Mouse (Mus musculus): ENCODE results near the gene Chd9.

Gene Chd9

DNA sequence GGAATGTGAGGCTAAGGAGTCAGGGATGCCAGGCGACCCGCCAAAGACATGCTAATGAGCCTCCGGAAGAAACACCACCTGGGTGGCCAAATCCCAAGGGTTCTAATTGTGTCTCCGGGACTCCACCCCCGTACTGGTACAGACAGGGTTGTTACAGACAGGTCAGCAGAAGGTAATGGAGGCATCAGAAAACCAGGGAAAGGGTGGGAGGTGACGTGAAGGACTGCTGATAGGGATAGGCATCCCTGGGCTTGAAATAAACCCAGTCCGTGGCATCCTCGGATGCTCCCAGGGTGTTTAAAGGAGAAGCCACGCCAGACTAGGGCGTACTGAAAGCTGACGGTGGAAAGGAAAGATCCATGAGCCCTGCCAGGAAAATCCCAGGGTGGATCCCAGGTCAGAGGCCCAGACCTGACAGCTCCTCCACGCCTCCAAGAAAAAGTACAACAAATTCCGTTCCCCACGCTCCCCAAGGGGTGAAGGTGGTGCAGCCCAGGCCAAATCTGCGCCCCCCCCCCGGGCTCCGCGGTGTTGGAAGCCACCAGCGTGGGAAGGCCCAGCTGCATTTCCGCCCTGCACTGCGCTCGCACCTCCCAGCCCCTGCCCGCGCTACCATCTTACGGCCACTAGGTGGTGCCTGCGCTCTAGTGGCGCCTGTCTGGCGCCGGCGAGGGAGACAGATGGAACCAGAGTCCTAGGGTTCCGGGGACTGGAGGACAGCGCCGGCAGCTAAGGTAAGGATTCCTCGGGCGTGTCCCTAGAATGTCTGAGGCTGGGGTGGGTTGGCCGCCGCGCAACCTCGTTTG, at the start of gene Chd9:
Gene Chd9 (plus strand): TSS at position 172 of the 806 bp plus-strand sequence.
- DNase-seq (ENCODE audit: low spot score) = peak; percentile 95

DNA sequence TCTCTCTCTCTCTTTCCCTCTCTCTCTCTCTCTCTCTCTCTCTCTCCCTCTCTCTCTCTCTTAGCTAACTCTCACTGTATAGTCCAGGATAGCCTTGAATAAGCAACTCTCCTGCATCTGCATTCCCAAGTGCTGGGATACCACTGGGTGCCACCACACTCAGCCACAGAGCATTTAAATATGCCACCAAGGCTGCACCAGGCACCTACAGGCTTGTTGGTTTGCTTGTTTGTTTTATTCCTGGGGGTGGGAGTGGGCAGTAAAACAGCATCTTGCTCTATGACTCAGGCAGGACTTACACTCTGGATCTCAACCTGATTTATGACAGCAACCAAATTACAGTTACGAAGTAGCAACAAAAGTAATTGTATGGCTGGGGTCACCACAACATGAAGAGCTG, 36.5 kb upstream of the Chd9 start:
- no peak for DNase-seq (ENCODE audit: low spot score)

DNA sequence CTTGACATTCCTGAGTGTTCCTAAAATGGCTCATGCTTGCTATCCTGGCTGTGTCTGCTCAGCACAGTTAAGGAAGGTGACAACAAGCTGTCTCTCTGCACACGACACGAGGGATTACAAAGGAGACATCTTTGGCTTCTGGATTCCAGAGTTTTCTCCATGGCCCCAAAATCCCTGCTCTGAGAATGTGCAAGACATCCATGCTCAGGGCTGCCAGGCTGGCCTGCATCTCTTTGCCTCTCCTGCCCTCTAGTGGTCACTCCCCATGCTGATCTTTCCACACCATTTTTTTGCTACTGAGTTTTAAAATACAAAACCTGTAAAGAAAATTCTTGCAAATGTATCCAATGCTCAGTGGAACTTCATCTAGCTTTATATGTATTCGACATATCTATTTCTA, 34.4 kb upstream of the Chd9 start:
- DNase-seq (ENCODE audit: low spot score) = peak; percentile 64

DNA sequence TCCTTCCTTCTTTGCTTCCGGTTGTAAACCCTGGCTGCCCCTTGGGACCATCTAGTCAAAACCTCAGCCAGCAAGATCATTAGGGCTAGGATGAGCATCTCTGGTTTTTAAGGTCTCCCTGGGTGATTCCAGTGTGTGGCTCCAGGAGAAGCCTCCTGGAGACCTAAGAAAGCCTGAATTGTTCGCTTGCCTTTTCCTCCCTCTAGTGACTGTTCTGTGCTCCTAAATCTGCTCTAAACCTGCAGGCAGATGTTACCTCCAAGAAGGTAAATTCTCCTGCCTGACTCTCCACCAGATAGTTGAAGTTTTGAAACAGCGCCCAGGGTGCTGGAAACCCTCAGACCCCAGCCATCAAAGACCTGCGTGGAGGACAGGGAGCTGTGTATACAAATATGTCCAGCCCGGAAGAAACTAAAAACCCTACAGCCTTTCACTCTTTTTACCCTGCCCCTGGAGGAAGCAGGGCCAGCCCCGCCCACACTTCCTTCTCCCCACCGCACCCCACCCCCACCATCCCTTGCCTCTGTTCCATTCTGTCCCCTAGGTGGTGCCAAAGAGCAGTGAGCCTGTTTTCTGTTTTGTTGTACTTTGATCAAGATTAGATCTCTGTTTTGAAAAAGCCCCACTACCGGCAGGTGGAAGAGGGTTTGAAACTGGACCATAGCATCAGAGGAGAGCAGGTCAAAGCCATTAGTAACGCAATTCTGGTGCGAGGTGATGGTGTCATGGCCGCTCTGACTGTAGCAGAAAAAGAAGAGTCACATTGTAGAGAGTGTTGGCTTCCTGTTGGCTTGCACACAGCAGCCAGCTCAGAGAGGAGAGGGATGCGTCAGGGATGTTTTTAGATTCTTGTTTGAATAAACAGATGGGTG, 32.9 kb upstream of the Chd9 start:
- DNase-seq (ENCODE audit: low spot score) = peak; percentile 77

DNA sequence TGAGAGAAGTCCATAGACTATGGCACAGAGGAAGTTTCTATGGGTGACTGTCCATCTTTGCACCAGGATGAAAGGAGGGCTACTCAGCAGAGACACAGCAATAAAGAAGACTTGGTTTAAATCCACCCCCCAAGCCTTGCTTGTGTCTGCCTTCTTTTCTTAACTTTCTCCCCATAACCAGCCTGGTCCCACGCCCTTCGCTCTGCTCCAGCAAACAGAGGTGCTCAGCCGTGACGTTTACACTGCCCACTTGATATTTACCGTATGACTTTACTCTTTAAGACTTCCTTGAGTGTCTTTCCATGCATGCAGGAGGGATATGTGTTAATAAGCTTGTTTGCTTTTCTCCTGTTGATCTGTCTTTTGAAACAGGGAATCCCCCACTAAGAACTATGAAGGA, 28.7 kb upstream of the Chd9 start:
- no peak for DNase-seq (ENCODE audit: low spot score)

DNA sequence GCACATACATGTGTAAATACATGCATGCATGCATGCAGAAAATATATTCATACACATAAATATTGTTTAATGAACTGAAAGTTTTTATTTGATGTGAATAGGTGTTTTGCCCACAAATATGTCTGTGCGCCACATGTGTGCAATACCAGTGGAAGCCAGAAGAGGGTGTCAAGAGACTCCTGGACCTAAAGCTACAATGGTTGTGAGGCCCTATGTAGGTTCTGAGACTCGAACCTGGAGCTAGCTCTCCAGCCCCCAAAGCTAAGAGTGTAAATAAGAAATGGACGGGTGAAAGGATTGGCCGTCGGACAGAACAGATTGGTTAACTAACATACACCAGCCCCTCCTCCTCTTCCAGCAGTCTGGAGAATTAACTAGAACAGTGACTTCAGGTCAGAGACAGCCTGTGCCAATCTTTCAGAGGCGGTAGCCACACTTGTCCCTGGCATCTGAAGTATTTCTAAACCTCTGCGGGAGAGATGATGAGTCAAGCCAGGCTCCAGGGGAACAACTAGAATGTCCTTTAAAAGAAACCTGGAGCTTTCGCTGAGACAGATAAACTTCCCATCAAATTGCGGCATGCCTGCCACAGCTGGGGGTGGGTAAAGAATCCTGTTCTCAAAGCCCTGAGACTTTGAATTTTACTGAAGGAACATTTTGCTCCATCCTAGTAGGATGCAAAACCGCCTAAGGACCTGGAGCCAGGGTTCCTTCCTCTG, 14.4 kb upstream of the Chd9 start:
- DNase-seq (ENCODE audit: low spot score) = no peak

DNA sequence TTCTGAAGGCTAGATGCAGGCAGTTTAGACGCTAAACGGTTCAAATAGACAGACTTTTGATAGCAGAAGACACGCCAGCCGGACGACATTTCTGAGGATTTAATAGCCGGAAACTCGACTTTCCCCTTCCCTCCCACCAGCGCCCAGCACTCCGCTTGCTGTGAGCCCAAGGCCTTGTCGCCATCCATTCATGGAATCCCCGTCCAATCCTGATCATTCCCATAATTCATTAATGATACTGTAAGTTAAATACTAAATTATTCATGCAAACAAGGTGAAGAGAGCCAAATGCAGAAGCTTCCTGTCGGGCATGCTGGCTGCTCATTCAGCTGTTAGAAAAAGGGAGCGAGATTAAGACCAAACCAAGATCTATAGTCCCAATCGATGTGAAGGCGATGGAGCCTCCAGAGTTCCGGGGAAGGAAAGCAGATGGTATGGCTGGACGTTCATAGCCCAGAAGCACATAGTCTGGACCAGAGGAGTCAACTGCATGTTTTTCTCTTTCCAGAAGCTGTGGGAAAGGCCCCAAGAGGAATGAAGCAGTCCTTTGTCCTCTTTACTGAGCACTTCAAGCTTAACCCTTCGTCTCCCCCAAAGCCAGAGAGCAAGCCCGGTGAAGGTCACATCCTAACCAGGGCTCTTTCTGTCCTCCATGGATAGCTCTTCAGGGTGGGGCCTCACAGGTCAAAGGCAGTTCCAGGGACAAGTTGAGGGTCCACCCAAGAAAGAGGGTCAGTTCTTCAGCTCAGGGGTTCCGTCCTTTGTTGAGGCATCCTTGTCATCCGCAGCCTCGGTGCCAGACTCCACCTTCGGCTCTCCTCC, 11.9 kb upstream of the Chd9 start:
- no peak for DNase-seq (ENCODE audit: low spot score)

DNA sequence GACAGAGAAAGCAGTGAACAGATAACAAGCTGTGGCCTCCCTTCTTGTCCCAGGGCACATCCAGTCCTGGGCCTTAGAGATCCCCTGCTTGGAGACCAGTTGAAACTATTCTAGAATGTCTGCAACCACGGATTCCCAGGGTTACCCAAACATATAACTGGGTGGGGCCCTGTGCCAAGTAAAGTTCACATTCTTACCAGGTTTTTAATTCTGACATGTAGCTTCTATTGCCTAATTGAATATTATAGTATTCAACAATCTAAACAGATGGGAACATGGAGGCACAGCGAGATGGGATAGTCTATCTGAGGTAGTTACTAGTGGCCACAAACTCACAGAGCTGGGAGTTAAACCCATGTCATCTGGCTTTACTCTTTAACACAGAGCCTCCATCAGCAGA, 10.9 kb upstream of the Chd9 start, which contains the start of gene Gm19935:
Gene Gm19935 (minus strand): TSS at position 101 of the 400 bp plus-strand sequence.
- no peak for DNase-seq (ENCODE audit: low spot score)

DNA sequence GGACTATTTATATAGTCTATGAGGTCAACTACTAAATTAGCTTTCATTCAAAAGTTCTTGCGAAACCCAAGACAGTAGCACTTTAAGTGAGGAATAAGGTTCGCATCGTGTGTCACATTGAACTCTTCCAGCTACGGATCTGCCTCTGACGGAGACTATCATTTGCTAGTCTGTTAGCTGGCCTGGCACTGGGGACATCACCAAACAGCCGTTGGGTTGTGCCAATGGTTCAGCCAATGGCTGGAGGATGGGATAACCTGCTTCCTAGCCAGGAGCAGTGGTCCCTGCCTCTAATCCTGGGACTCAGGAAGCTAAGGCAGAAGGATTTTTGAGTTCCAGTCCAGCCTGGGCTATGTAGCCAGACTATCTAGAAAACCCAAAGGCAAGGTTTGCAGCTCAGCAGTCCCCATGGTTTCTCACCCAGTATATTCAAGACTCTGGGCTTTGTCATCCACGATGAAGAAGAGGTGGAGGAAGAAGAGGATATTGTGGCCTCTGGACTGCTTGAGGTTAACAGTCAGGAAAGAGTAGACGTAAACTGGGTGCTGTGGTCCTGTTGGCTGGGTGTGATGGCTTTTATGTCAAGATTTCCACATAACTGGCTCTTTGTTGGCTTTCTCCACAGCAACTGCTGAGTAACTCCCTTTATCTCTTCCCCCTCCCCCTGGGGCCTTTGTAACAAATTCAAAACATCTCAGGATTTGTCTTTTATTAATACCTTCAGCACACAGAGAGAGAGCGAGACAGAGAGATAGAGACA, 8.4 kb upstream of the Chd9 start:
- DNase-seq (ENCODE audit: low spot score) = no peak

DNA sequence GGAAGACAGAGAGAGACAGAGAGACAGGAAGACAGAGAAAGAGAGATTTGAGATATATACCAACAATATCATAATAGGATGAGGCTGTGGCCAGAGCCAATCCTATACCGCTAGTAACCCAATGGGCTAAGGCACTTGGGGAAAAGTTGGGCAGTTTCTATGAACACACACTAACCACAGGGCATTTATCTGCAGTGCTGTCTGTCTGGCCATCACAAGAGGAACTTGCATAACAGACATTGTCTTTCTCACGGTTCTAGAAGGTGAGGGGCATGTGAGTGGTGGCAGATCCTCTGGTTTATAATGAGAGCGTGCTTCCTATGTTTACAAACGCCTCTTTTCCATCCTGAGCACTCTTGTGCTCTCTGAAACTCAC, 7.8 kb upstream of the Chd9 start:
- no peak for DNase-seq (ENCODE audit: low spot score)

DNA sequence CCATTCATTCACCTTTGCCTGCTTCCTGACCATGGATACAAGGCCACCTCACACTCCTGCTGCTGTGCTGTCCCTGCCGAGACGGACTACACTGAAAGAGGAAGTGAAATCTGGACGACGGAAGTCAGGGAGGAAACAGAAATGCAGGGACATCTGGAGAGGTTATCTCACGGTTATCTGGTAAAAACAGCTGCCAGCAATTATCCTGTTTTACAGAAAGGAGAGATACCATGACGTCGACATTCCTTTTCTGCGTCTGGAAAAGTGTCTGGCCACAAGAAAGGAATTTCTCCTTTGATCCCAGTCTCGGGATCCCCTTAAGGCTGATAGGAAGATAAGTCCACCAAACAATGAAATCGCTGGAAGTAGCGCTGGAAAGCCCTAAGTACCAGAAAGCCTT, 5.7 kb upstream of the Chd9 start:
- no peak for DNase-seq (ENCODE audit: low spot score)

DNA sequence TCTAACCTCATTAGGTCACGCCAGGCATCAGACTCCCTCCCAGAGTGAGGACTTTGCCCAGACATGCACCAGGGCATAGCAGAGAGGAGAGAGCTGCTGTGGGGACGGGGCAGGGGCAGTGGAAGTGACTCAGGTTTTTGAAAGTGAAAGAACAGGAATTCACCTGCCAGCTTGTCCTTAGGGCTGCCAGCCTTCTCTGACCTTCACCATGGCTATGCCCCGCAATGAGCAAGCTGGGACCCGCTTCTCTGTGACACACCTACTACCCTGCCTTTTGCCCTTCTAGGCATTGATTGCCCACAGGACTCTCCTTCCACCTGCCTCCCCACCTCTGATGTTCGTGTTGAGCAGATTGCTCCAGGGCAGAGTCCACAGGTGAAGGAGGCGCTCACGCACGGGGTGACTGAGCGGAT, 2.7 kb upstream of the Chd9 start:
- DNase-seq (ENCODE audit: low spot score) = no peak

DNA sequence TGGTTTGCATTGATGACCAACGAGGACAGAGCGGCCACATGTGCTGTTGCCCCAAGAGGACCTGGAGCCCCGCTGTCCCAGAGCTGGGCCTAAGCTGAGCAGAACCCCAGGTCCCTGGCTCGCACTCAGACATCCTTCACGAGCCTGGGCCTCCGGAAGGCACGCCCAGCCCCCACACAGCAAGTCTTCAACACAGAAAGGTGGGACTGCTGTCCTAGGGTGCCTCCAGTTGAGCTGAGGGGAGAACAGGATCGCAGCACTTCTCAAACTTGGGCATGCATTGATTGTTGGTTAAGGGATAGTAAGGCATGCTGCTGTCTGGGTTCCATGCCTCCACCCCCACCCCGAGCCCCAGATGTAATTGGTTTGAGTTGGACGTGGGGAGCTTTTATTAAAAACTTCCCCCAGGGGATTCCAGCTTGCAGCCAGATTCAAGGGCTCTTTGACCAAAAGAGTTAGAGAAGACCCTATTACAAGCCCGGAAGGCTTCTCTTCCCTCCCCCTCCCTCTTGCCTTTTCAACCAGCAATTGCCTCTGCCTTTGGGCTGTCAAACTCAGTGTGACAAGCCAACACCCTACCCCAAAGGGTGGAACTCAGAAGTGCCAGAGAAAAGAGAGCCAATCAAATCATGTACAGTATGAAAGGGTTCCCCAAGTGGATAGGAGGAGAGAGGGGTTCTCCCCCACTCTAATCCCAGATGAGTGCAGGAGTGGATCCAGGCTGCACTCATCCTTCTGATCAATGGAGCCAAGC, 1.0 kb downstream of the Chd9 start:
- peak; percentile 12 for DNase-seq (ENCODE audit: low spot score)

DNA sequence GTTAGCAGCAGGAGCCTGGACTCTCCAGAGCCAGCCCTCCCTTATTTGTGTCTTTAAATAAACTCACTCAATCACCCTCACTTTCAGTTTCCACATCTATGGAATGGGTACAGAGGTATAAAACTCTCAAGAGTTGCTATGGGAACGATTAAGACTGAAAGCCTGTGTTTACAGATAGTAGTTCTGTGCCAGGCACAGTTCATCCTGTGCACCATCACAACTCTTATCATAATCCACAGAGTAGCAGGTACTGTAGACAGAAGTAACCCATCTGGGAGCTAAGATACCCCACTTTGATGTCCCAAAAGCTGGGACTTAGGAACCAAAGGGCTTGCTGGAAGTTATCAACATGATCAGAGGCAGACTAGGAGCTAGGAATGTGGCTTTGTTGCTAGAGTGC, 1.7 kb downstream of the Chd9 start:
- no peak for DNase-seq (ENCODE audit: low spot score)

DNA sequence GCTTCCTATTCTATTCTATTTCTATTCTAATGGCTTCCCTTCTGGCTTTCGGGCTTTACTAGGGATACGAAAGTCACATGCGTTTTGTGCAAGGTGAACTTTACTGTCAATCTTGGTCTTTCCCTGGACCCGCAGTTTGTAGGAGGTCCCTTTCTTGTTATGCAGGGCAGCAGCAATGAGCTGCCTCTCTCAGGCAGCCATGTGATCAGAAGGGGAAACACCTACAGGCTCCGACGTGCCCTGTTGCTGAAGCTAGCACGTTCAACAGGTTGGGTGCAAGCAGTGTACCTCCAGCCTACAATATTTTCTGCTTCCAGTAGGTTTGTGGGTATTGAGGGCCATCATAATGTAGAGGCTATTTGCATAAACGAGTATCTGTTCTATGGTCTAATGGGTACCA, 2.8 kb downstream of the Chd9 start:
- DNase-seq (ENCODE audit: low spot score) = no peak

DNA sequence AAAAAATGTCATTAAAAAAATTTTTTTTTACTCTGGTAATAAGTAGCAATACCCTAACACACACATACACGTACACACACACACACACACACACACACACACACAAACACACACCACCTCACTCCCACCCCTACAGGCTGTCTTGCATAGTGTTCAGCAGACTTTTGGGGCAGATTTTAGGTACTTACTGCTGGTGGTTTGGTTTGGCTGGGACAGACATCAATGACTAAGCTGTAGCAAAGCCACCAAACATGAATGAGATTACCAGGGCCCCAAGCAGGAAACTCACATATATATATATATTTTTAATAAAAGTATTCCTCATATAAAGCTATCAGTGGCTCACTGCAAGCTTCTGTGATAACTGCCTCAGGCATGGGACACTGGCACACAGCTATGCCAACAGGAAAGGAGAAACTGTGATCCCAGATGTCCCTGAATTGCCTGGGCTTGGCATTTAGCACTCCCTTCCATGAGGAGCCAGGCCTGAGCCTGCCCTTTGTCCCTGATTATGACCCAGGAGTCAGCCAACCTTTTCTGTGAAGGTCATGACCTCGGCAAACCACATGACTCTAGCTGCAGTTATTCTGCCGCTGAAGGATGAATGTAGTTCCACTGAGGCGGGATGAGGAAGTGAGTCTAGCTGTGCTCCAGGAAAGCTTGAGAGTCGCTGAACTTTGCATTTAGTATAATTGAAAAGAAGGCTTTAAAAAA, 4.6 kb downstream of the Chd9 start:
- no peak for DNase-seq (ENCODE audit: low spot score)

DNA sequence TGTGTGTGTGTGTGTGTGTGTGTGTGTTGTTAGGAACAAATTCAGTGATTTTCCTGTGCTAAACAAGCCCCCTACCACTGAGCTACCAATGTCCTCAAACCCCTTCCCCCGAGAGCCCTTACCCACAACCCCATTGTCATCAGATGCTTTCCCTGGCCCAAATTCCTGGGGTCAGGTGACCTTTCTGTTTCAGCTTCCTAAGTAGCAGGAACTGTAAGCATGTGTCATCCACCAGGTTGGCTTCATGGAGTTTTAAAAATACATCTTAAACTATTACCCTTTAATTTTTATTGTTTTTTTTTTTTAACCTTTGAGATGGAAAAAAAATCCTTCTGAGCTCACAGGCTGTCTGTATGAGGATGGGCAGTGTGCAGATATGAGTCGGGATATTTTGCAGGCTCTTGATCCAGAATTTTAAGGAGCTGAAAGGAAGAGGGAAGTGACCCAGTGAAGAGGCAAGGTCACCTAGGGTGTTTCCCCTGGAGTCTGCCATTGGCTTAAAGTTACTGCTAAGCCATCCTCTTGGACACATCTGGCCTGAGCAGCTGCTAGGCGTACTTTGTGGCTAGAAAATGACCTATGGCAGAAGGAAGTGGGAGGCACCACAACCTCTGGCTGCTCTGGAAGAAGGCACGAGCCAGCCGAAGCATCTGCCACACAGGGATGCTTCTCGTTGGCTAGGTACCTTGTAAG, 5.6 kb downstream of the Chd9 start:
- no peak for DNase-seq (ENCODE audit: low spot score)

DNA sequence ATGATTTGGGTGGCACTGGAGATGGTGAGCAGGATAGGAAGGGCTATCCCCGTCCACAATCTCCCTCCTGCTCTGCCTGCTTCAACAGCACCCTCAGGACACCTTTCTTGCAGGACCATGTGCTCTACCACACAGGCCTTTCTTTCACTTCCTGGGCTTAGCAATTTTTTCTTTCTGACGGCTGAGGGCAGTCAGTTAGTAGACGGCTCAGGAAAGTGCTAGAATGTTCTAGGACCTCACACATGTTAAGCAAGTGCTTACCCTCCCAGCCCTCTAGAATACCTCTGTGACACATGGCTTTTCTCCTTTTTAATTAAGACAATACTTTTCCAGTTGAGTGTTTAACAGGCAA, 6.1 kb downstream of the Chd9 start:
- no peak for DNase-seq (ENCODE audit: low spot score)

DNA sequence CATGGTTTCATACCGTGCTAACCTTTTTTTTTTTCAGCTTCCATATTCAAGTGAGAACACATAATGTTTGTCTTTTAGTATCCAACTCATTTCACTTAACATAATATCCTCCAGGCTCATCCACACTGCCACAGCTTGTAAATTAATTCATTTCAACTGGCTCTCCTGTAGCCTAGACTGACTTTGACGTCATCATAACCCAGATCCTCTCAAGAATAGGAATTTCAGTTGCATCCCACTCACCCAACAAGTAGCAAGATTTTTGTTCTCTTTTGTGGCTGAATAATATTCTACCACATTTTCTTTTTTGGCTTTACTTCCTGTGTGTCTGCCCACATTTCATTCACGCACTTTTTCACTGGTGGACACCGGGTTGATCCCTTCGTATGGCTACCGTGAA, 9.3 kb downstream of the Chd9 start:
- no peak for DNase-seq (ENCODE audit: low spot score)

All from T-cell, adult 2 months (primary cell).